Mouse (Mus musculus): ENCODE data around the gene Olfr1156. TPM values are rescaled to one million over a fixed set of nuclear protein-coding genes. Genes with fewer than 3 reads are reported as not detected.

Olfr1156 gene
- not detected in 2 replicates for polyA plus RNA-seq (2012; rRNA removed)
- polyA plus RNA-seq (2014; fragmentation: Nextera tagmentation; extraction: Ambion mirVana) = not detected in 2 replicates

DNA sequence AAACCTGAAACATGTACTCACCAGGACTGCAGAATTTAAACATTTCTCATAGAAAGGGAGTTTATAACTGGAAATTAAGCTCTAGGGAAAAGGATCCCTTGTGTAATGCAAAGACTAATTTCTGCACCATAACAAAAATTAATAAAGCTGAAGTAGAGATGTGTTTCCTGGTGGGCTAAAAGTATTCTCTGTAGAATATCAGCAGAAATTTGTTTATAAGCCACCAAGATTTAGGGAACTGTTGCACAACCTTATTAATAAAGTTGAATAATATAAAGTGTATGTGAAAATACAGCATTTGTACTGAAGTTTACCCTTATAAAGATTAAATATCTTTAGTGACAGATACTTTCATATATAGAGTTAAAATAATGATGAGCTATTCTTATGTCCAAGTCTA, at the start of gene Olfr1156:
Olfr1156 (minus strand) TSS at position 101 of the 400 bp plus-strand sequence.
- no peak for DNase-seq (ENCODE audit: low spot score)
- Histone ChIP-seq H3K27ac (replicated peaks; ENCODE audit: low read depth, low read length) (no peak within 1 kb of the TSS), H3K4me3 (replicated peaks; ENCODE audit: low read length) (no peak within 1 kb of the TSS), H3K9me3 (ENCODE audit: control insufficient read depth, low read length) (no peaks in the 10 kb centered on the region), H3K36me3 (ENCODE audit: control insufficient read depth, insufficient read depth, low read length) (no peaks in the 10 kb centered on the region), H3K4me1 (ENCODE audit: control insufficient read depth, insufficient read depth, low read length) (no peaks in the 10 kb centered on the region), H3K27me3 (ENCODE audit: control insufficient read depth, insufficient read depth, low read length) (no peaks in the 10 kb centered on the region), H3K9ac (ENCODE audit: low read depth, low read length, severe bottlenecking) (no peak within 1 kb of the TSS), H3K4me2 (replicated peaks; ENCODE audit: low read depth, low read length, severe bottlenecking) (no peak within 1 kb of the TSS)
- no peak for TF ChIP-seq POLR2A (IDR thresholded peaks at IDR 0.05; ENCODE audit: borderline replicate concordance, extremely low read depth, insufficient read depth, insufficient read length)
- ATAC-seq (ENCODE audit: low FRiP score, low read depth) = no peak

DNA sequence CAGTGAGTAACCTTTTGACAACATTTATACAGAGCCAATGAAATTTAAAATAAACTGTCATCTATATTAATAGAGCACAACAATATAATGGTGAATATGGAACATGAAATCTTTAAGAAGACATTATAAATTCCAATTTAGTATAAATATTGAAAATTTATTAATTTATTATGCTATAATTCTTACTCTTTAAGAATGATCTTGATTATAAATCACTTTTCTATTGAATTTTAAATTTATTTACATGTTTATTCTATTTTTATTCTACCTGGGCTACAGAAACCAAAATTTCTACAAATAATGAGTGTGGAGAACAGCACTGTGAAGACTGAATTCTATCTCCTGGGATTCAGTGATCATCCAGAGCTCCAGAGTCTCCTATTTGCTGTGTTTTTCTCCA, 36.9 kb upstream of the Olfr1156 start, which contains the start of gene Olfr1158:
Olfr1158 (plus strand) TSS at position 301 of the 400 bp plus-strand sequence.
- DNase-seq (ENCODE audit: low spot score) (no peak), ATAC-seq (ENCODE audit: low FRiP score, low read depth) (no peak)
- Histone ChIP-seq H3K4me3 (replicated peaks; ENCODE audit: low read length) (no peak within 1 kb of the TSS), H3K4me2 (replicated peaks; ENCODE audit: low read depth, low read length, severe bottlenecking) (no peak within 1 kb of the TSS), H3K27me3 (ENCODE audit: control insufficient read depth, insufficient read depth, low read length) (no peaks in the 10 kb centered on the region), H3K36me3 (ENCODE audit: control insufficient read depth, insufficient read depth, low read length) (no peaks in the 10 kb centered on the region), H3K9ac (ENCODE audit: low read depth, low read length, severe bottlenecking) (no peak within 1 kb of the TSS), H3K9me3 (ENCODE audit: control insufficient read depth, low read length) (no peaks in the 10 kb centered on the region), H3K4me1 (ENCODE audit: control insufficient read depth, insufficient read depth, low read length) (no peaks in the 10 kb centered on the region), H3K27ac (replicated peaks; ENCODE audit: low read depth, low read length) (no peak within 1 kb of the TSS)
- no peak for TF ChIP-seq POLR2A (IDR thresholded peaks at IDR 0.05; ENCODE audit: borderline replicate concordance, extremely low read depth, insufficient read depth, insufficient read length)

DNA sequence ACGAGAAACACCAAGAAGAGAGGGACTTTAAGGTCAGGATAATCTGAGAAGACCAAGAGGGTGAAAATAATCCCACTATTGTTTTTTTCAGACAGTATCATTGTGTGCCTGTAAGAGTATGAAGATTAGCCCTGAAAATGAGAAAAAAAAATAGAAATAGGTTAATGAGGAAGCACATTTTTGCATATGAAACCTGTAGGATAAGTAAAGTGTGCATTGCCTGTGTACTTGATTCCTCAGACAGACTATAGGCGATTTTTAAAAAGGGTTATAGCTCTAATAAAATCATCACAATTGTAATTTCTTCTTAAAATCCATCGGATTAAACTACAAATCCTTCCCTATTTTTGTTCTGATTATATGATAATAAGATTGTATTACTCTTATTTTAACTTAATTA, 21.7 kb upstream of the Olfr1156 start, which contains the start of gene Olfr74:
Olfr74 (minus strand) TSS at position 101 of the 400 bp plus-strand sequence.
- Histone ChIP-seq H3K4me3 (replicated peaks; ENCODE audit: low read length) (no peak within 1 kb of the TSS), H3K27me3 (ENCODE audit: control insufficient read depth, insufficient read depth, low read length) (no peaks in the 10 kb centered on the region), H3K4me2 (replicated peaks; ENCODE audit: low read depth, low read length, severe bottlenecking) (no peak within 1 kb of the TSS), H3K27ac (replicated peaks; ENCODE audit: low read depth, low read length) (no peak within 1 kb of the TSS), H3K36me3 (ENCODE audit: control insufficient read depth, insufficient read depth, low read length) (no peaks in the 10 kb centered on the region), H3K9ac (ENCODE audit: low read depth, low read length, severe bottlenecking) (no peak within 1 kb of the TSS), H3K4me1 (ENCODE audit: control insufficient read depth, insufficient read depth, low read length) (no peaks in the 10 kb centered on the region), H3K9me3 (ENCODE audit: control insufficient read depth, low read length) (no peaks in the 10 kb centered on the region)
- no peak for TF ChIP-seq POLR2A (IDR thresholded peaks at IDR 0.05; ENCODE audit: borderline replicate concordance, extremely low read depth, insufficient read depth, insufficient read length)
- 70% methylated on average over 3 of the region's 3 CpGs for WGBS
- DNase-seq (ENCODE audit: low spot score) (no peak), ATAC-seq (ENCODE audit: low FRiP score, low read depth) (no peak)

DNA sequence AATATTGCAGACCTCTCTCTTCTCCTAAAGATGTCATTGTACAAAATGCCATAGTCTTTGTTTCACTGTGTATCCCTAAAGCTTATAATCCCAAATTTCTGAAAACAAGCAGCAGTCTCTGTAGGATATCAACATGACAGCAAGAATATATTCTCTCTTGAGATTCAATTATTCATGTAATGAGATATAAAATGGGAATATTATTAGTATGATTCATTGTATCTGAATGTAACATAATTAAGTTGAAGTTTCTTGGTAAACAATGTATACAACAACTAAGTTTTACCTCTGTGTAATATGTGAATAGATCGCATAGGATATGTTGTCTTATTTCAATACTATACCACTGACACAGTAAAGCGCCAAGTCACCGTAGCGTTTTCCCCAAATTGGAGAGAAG, 15.3 kb upstream of the Olfr1156 start, which contains the start of gene Olfr1157:
Olfr1157 (minus strand) TSS at position 101 of the 400 bp plus-strand sequence.
- H3K27ac ChIP-seq (replicated peaks; ENCODE audit: low read depth, low read length) = no peak within 1 kb of the TSS
- no peak within 1 kb of the TSS for H3K4me3 ChIP-seq (replicated peaks; ENCODE audit: low read length)
- H3K36me3 ChIP-seq (ENCODE audit: control insufficient read depth, insufficient read depth, low read length) = no peaks in the 10 kb centered on the region
- 95% methylated on average over 4 of the region's 4 CpGs for WGBS
- no peak within 1 kb of the TSS for H3K4me2 ChIP-seq (replicated peaks; ENCODE audit: low read depth, low read length, severe bottlenecking)
- DNase-seq (ENCODE audit: low spot score) (no peak), ATAC-seq (ENCODE audit: low FRiP score, low read depth) (no peak)
- no peaks in the 10 kb centered on the region for H3K9me3 ChIP-seq (ENCODE audit: control insufficient read depth, low read length)
- no peaks in the 10 kb centered on the region for H3K4me1 ChIP-seq (ENCODE audit: control insufficient read depth, insufficient read depth, low read length)
- H3K9ac ChIP-seq (ENCODE audit: low read depth, low read length, severe bottlenecking) = no peak within 1 kb of the TSS
- TF ChIP-seq POLR2A (IDR thresholded peaks at IDR 0.05; ENCODE audit: borderline replicate concordance, extremely low read depth, insufficient read depth, insufficient read length) = no peak
- no peaks in the 10 kb centered on the region for H3K27me3 ChIP-seq (ENCODE audit: control insufficient read depth, insufficient read depth, low read length)

DNA sequence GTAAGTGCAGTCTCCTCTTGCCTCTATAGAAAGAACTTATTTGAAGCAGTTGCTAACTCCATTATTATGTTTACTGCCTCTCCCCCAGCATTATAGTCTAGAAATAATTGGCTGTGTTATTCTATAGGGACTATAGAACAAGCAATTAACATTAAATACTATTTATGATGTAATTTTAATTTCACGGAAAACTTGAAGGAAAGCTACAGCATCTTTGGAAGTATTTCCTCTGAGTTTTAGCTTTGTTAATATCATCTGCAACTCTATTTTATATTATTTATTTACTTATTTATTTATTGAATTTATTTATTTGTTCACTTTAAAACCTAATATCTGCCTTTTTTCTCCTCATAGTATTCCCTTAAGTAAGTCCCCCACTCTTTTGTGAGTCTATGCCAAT, 7.9 kb downstream of the Olfr1156 start, which contains the start of gene Olfr1155:
Olfr1155 (minus strand) TSS at position 101 of the 400 bp plus-strand sequence.
- Histone ChIP-seq H3K4me1 (ENCODE audit: control insufficient read depth, insufficient read depth, low read length) (no peaks in the 10 kb centered on the region), H3K9me3 (ENCODE audit: control insufficient read depth, low read length) (no peaks in the 10 kb centered on the region), H3K27ac (replicated peaks; ENCODE audit: low read depth, low read length) (no peak within 1 kb of the TSS), H3K9ac (ENCODE audit: low read depth, low read length, severe bottlenecking) (no peak within 1 kb of the TSS), H3K4me2 (replicated peaks; ENCODE audit: low read depth, low read length, severe bottlenecking) (no peak within 1 kb of the TSS), H3K4me3 (replicated peaks; ENCODE audit: low read length) (no peak within 1 kb of the TSS), H3K36me3 (ENCODE audit: control insufficient read depth, insufficient read depth, low read length) (no peaks in the 10 kb centered on the region), H3K27me3 (ENCODE audit: control insufficient read depth, insufficient read depth, low read length) (no peaks in the 10 kb centered on the region)
- DNase-seq (ENCODE audit: low spot score) (no peak), ATAC-seq (ENCODE audit: low FRiP score, low read depth) (no peak)
- 85% methylated on average over 1 of the region's 1 CpGs for WGBS
- TF ChIP-seq POLR2A (IDR thresholded peaks at IDR 0.05; ENCODE audit: borderline replicate concordance, extremely low read depth, insufficient read depth, insufficient read length) = no peak

Data from limb, embryonic 14.5 days (tissue).